Mouse (Mus musculus): Measurements from ENCODE around the gene Gas2l1.

GRCm38 (mm10) chr11:5057541-5057855, 7.6 kb downstream of the Gas2l1 start:
- TF ChIP-seq POLR2A (IDR thresholded peaks at IDR 0.05; ENCODE audit: borderline replicate concordance, insufficient read depth, low read length) (no peak), CTCF (IDR thresholded peaks at IDR 0.05; ENCODE audit: borderline replicate concordance, insufficient read depth, low read depth, low read length) (no peak)
